Mouse (Mus musculus): ENCODE data around the gene Npas3.
A peak's percentile ranks its signal among the peaks of the same experiment; 100 is the strongest.

Gene Npas3

DNA sequence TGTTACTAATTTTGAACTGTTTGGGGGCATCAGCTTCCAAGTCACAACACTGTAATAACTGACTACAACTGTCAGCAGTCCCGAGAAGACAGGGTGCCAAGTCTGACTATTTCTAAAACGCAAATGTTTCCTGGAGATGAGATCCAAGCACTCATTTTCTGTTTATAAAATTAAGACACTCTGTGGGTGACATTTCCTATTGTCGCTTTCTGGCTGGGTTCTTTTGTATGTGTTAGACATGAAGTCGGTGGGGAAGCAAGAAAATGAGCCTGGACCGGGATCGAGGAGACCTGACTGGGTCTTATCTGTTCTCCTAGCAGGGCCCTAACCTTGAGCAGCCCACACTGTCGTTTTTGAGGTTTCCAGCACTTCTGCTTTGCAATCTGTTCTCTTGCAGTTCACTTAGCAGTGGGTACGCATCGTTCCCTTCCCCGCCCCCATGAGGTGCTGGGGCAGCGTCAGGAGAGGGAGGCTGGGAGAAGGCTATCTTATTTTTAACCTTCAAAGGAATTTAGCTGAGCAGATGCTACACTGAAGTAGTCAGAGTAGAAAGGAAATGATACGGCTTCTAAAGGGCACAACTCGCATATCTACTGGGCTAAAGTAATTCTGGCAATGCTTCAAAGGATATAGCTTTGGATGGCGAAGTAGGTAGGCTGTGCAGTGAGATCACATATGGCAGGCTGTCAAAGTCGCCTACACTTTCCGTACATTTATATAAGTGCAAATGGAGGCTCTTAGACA is 593.6 kb downstream of the Npas3 start:
- no peak for DNase-seq (ENCODE audit: extremely low read depth, insufficient read length, low spot score)

- no peak for DNase-seq (ENCODE audit: extremely low read depth, insufficient read length, low spot score)
These were observed 595.1 kb downstream of the Npas3 start for GRCm38 (mm10) chr12:53843626-53844025.

DNA sequence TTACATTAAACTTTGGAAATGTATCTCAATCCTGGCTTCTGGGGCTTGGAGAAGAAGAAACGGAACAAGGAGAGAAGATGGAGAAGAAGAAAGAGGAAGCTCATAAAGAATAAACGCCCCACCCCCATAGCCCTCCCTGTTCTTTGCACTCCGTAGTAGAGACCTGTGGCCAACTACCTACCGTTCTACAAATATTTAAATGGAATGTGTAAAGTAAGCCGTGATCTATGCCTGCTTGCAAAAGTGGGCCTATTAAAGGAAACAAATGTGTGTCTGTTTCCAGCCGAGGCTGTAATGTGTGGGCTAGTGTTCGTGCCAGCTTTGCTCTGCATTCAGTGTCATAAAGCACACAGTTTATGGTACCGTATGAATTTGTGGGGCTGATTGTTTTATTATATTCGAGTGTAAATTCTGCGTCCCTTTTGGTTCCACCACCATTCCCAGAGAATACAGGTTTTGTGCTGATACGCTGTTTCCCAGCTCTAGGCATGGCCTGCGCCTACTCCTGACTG is 597.7 kb downstream of the Npas3 start:
- DNase-seq (ENCODE audit: extremely low read depth, insufficient read length, low spot score), result no peak

DNA sequence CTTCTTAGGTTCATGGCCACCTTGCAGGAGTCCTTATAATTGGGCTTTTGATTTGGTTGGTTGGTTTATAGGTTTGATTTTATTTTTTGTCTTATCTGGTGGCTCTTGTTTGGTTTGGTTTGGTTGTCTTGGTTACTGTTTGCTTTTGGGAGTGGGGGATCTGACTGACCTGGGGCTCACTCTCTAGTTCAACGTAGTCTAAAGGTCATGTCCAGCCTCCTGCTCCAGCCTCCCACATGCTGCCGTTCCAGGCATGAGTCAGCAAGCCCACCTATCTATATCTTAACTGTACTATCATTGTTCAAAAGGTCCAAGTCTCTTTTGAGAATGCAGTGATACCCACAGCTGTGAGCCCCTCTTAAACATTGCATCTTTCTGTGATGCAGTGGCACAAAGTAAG is 600.8 kb downstream of the Npas3 start:
- DNase-seq (ENCODE audit: extremely low read depth, insufficient read length, low spot score), result no peak

DNA sequence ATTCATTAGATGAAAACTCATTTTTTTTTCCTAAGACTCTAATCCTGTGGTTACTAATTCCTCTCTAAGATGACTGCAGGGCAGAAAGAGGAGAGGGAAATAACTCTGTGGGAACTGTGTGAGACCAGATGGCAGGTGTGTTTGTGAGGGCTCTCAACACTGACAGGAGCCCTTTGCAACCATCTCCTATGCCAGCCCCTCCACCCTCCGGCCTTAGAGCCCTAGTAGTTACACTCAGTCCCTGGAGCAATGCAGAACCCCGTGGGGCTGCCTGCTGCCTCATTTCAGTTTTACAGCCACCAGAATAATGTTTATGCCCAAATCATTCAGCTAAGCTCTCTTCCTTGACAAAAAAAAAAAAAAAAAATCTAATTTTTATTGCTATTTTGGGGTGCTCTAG is 604.0 kb downstream of the Npas3 start:
- no peak for DNase-seq (ENCODE audit: extremely low read depth, insufficient read length, low spot score)

- DNase-seq (ENCODE audit: extremely low read depth, insufficient read length, low spot score), result peak; percentile 9
These were observed 611.7 kb downstream of the Npas3 start for GRCm38 (mm10) chr12:53860176-53860575.

- no peak for DNase-seq (ENCODE audit: extremely low read depth, insufficient read length, low spot score)
These were observed 613.8 kb downstream of the Npas3 start for GRCm38 (mm10) chr12:53862281-53862680.

DNA sequence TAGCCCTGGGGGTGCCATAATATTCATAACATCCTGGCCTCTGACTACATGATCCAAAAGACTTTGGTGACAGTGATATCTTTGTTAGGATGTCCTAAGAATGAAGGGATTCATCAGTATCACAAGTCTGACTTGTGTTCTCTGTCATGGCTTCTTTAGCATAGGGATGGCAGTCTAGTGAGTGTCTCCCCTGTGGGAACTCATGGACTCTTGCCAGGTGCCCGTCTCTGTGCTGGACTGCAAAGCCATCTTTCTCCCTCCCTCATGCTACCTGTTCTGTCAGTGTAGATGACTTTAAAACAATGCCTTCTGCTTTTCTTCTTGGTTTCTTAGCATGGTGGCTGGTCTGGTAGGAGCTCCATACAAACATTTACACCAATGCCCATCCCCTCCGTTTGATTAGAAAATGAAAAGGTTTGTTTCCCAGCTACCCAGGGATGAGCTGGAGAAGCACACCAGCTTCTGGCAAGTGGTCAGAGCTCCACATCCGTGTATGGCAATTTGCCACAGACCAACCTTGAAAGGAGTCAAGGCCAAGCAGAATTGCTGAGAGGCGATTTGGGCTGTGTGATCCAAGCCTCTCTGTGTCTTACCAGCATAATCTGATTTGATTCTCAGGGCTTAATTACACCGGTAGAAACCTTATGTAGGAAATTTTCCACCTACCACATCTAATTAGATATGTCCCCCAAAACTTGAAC is 616.1 kb downstream of the Npas3 start:
- no peak for DNase-seq (ENCODE audit: extremely low read depth, insufficient read length, low spot score)

GRCm38 (mm10) chr12:53865691-53866090 is 617.2 kb downstream of the Npas3 start:
- no peak for DNase-seq (ENCODE audit: extremely low read depth, insufficient read length, low spot score)

GRCm38 (mm10) chr12:53869981-53870380 is 621.5 kb downstream of the Npas3 start:
- DNase-seq (ENCODE audit: extremely low read depth, insufficient read length, low spot score), result no peak

DNA sequence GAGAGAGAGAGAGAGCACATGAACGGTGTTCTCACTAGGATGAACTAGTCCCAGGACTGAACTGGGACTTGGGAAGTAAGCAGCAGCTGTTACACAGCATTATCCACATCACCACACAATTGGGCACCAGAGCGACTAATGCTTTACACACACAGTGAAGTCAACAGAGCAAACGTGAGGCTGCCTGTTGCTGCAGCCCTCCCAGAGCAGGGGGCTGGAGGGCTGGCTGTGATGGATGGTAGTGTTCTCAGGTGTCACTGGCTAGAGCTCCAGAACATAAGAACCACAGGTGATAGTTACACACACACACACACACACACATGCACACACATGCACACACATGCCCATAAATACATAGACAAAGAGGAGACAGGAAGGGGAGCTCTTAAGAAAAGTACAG is 626.7 kb downstream of the Npas3 start:
- DNase-seq (ENCODE audit: extremely low read depth, insufficient read length, low spot score), result no peak

- no peak for DNase-seq (ENCODE audit: extremely low read depth, insufficient read length, low spot score)
These were observed 628.2 kb downstream of the Npas3 start for GRCm38 (mm10) chr12:53876693-53877092.

DNA sequence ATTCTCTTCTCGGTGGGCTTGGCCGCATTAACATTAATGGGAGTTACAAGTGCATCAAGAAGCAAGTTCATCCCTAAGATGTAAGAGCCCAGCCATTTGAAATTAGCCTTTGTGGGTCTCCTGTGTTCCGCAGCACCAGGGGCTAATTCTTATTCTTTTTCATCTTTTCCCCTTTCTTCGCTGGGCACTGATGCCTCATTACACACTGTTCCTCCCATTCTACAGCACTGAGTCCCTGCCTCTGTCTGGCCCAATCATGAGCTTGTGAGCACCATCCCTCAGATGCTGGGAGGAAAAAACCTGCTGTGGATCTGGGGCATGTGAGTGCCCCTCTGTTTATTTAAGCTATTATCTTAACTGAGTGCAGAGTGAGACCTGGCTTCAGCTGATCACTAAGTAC is 633.2 kb downstream of the Npas3 start:
- no peak for DNase-seq (ENCODE audit: extremely low read depth, insufficient read length, low spot score)

DNA sequence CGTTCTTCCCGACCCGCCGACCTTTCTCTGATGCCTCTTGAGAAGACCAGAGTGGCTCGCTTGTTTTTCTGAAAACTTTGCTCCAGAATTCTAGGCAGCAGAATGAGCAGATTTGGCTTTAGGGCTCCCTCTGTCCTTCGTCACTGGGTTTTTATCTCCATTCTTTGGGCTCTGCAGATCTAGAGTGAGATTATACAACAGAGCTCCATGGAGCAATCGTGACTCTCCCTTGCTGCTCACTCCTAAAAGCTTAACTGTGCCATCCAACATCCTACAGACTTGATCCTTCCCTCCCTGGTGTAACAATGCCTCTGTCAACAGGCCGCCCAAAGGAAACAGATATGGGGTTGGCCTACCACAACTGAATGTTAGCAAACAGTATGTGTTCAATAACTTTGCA is 634.4 kb downstream of the Npas3 start:
- no peak for DNase-seq (ENCODE audit: extremely low read depth, insufficient read length, low spot score)

DNA sequence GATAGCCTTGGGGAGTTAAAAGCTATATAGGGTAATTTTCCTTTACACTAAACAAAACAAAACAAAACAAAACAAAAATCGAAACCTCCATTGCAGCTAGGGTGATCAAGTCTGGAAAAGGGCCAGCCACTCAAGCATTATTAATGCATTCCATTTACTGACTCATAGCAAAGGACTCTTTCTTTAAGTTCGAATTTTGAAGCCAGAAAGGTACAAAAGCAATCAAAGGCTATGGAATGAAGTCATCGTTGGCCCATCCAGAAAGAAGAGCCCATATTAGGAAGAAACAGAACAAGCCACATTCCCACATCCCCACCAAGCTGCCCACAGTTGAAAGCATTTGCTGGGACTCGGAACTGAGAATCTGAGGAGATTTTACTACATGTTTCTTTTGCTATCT is 640.1 kb downstream of the Npas3 start:
- peak; percentile 71 for DNase-seq (ENCODE audit: extremely low read depth, insufficient read length, low spot score)

DNA sequence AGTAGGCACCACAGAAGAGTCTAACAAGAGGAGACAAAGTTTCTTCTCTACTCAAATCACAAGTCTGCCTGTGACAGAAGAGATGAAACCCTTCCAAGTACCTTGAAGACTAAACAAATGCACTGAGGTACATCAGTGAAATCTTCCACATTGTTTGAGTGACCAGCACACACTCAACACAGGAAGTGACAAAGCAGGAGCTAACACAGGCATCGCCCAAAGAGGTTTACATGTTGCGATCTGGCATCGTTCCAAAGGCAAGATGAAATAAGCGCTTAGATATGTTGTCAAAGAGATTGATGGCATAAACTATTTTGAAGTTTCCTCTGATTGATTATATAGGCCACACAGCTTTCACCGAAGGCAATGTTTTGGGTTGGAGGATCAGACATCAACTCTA is 647.4 kb downstream of the Npas3 start:
- DNase-seq (ENCODE audit: extremely low read depth, insufficient read length, low spot score), result no peak

- peak; percentile 45 for DNase-seq (ENCODE audit: extremely low read depth, insufficient read length, low spot score)
These were observed 660.3 kb downstream of the Npas3 start for GRCm38 (mm10) chr12:53908761-53909160.

GRCm38 (mm10) chr12:53910192-53910591 is 661.7 kb downstream of the Npas3 start:
- no peak for DNase-seq (ENCODE audit: extremely low read depth, insufficient read length, low spot score)

DNA sequence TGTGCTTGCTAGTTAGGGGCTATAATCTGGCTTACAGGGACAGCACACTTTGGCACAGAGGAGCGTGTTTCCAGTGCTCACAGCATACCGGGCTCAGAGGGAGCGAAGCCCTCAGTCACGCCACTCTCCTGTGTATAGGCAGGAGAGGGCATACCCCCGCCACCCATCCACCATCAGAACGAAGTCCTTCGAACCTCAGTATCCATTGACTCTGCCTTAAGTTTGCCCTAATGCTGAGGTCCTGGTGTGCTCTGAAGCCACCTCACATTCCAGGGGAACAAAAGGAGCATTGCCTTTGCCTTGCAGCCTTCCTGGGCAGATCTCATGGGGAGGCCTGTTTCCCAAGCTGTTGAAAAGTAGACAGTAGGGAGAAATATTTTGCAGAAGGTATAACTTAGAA is 673.7 kb downstream of the Npas3 start:
- no peak for DNase-seq (ENCODE audit: extremely low read depth, insufficient read length, low spot score)

DNA sequence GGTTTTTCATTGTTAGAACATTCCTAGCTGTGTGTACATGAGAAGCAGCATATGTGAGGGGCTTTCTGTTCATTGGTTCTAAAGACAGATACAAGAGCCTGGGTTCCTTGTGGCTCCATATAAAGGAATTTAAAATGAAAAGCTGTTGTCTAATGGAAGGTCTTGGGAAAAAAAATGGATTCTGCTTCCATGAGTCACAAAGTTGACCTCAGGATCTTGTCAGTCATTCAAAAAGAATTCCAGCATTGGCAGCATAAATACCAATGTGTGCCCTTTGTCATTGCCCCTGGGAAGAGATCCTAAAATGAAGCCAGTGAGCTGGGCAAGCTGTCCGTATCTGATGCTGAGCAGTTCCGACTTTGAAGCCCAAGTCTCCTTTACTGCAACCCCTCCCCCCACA is 700.3 kb downstream of the Npas3 start:
- peak; percentile 62 for DNase-seq (ENCODE audit: extremely low read depth, insufficient read length, low spot score)

GRCm38 (mm10) chr12:53962004-53962403 is 713.5 kb downstream of the Npas3 start:
- DNase-seq (ENCODE audit: extremely low read depth, insufficient read length, low spot score), result no peak

- no peak for DNase-seq (ENCODE audit: extremely low read depth, insufficient read length, low spot score)
These were observed 715.1 kb downstream of the Npas3 start for GRCm38 (mm10) chr12:53963534-53963933.

Data from 3134 (cell line).